Mouse (Mus musculus) MEL (cell line): ENCODE measurements around the gene Dpf2.

Source experiments
- POLR2A ChIP-seq, 2 experiments: IDR thresholded peaks; 2 replicates each; pipeline ENCODE4 v1.6.1; 2011 to 2012; ENCODE audit warnings: low read length in 2 of 2, mild to moderate bottlenecking in 2 of 2, control low read depth in 1 of 2, improper control_type of control experiment in 1 of 2, low read depth in 1 of 2, moderate library complexity in 1 of 2; ENCODE audit not compliant: control insufficient read depth in 1 of 2, insufficient read depth in 1 of 2, poor library complexity in 1 of 2
- TAL1 ChIP-seq: IDR thresholded peaks from 2 replicates; pipeline ENCODE4 v1.6.1; 2012; ENCODE audit warnings: mild to moderate bottlenecking, inconsistent platforms, low read length, moderate library complexity, mixed read lengths

GRCm38 (mm10) chr19:5950218-5950617 lies 37.4 kb upstream of the Dpf2 start:
- TF ChIP-seq POLR2A (IDR thresholded peaks at IDR 0.05; ENCODE audit: control insufficient read depth in 1 of 2, insufficient read depth in 1 of 2, low read depth in 1 of 2, low read length in 2 of 2, poor library complexity in 1 of 2) (no peak), TAL1 (no peak)
